Mouse (Mus musculus) spleen, adult 18-20 months (tissue): ENCODE data around the gene Prpf3.
A peak's percentile ranks its signal among the peaks of the same experiment; 100 is the strongest.
"Not testable (repeated sequence)": the region's sequence is repeated elsewhere in the genome, so short reads cannot be mapped to it uniquely, and the experiment has no call there.

Experiments used
- DNase-seq, 2 experiments: peaks; one replicate each; pipeline ENCODE4 v3.0.0; 2022; ENCODE audit warnings: mixed read lengths in 2 of 2

The Prpf3 gene

DNA sequence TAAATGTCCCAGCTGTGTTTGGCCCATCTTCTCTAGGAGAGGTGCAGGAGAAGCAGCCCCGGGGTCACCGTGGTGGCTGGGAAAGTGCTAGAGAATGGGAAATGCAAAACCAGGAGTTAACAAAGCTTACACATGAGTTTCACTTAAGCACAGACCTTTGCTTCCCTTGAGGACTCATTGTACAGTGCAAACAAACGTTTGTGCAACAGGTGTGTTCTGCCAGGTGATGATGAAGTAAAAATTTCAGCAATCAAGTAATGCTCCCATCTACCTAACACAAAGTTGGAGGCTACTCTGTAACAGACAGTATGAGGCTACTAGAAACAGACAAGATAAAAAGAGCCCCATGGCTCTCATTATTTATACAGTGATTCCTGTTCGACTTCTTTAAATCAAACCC lies 23.4 kb upstream of the Prpf3 start:
- DNase-seq, result no peak

DNA sequence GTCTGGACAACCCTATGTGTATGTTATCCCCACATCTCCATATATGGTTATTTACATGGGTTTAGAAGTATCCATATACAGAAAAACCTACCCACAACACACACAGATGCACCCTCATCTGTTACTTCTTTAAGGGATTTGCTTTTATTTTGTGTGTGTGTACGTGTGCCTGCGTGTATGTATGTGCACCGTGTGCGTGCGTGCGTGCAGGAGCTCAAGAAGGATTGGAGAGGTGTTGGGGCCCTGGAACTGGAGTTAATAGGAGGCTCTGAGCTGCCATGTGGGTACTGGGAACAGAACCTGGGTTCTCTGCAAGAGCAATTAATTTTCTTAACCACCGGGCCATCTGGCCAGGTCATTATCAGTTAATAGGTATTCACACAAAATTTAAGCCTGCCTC lies 16.4 kb upstream of the Prpf3 start:
- no peak for DNase-seq

DNA sequence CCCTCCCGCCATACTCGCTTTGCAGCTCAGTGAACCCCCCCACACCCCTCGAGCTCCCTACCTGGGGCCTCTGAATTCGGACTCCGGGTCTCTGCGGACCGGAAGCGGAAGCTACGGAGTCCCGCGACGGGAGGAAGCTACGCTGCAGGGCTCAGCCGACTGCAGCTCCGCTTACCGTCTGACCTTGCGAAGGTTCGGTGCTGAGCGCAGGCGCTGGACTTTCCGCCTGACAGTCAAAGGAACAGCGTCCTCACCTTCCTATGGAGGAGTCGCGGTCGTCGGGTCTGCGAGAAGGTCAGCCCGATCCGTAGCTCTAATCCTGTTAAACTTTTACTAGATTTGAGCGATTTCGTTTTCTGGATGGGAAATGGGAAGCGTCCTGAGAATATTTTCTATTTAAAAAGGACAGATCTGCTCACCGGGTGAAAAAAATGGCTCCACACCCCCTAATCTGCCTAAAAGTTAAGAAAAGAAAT lies 15.7 kb upstream of the Prpf3 start, which contains the start of gene Mrps21:
Gene Mrps21 (minus strand): TSS at position 128 of the 476 bp plus-strand sequence.
- DNase-seq, result peak; percentile 75

DNA sequence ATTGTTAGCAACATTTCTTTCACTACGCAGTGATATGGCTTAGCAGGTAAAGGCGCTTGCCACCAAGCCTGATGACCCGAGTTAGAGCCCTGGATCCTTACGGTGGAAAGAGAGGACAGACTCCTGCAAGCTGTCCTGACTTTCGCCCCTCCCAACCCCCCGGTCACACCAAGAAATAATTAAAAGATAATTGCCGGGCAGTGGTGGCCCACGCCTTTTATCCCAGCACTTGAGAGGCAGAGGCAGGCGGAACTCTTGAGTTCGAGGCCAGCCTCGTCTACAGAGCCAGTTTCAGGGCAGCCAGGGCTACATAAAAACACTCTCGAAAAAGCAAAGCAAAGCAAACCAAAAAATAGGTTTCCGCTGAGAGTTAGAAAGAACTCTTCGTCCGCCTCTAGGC lies 15.3 kb upstream of the Prpf3 start:
- DNase-seq, result no peak

DNA sequence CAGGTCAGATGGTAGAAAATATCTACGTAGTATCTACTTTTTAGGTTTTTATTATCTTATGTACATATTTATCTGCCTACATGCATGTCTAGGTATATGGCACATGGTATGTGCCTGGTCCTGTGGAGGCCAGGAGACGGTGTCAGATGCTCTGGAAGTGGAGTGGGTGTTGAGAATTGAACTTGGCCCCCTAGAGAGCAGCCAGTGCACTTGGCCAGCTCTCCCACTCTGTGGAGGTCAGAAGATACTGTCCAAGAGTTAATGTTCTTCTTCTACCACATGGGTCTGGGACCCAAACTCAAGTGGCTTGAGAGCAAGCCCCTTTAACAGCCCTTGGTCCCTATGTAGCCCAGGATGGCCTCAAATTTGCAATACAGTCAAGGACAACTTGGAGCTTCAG lies 11.7 kb upstream of the Prpf3 start:
- DNase-seq, result no peak

DNA sequence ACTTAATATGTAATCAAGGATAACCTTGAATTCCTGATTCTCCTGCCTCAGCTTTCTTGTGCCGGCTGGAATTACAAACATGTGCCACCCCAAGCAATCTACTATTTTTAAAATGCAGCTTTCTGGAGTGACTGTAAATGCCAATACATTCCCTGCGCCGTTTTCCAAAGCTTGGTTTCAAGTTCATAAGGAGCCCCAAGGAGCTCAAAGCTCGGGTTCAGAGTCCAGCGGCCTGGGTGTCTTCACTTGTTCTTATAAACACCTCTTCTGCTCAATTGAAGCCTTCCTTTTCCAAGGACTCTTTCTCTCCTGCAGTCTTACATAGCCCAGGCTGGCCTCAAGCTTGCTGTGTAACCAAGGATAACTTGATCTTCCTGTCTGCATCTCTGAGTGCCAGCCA lies 10.4 kb upstream of the Prpf3 start:
- no peak for DNase-seq

- DNase-seq, result no peak
Observed at GRCm38 (mm10) chr3:95865571-95865970, 9.9 kb upstream of the Prpf3 start.

DNA sequence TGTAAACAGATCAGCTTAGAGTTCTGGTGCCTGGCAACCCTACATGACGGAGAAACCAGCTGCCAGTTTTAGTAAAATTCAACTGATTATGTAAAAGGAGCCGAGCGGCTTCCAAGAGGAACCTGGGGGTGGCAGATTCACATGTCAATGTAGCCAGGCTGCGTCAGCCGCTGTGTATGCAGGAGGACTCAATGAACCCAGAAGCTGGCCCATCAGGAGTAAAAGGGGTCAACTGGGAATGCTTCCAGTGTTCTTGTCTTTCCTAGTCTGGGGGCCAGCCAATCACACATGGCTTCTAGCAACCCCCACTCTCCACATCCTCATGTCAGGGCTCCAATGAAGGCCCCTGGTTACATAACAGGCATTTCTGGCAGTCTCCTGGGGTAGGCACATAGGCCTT lies 9.4 kb upstream of the Prpf3 start:
- DNase-seq, result no peak

- DNase-seq, result no peak
Observed at GRCm38 (mm10) chr3:95863578-95863977, 7.9 kb upstream of the Prpf3 start.

DNA sequence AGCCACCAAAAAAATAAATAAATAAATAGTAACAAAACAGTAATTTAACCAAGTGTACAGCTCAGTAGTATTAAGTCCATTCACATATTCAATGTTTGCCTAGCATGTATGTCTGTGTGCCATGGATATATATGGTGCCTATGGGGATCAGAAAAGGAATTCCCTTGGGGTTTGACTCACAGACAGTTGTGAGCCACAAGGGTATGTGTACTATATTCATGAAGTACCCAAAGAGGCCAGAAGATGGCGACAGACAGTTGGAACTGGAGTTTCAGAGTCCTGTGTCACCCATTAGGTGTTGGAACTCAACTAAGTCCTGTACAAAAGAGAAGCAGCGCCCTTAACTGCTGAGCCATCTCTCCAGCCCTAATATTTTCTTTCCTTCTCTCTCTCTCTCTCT lies 6.1 kb upstream of the Prpf3 start:
- peak in 1 of 2 experiments; percentile 55 for DNase-seq

- DNase-seq, result peak in 1 of 2 experiments; percentile 21
Observed at GRCm38 (mm10) chr3:95861216-95861615, 5.5 kb upstream of the Prpf3 start.

- no peak for DNase-seq
Observed at GRCm38 (mm10) chr3:95860323-95860722, 4.6 kb upstream of the Prpf3 start.

GRCm38 (mm10) chr3:95858278-95858677 lies 2.6 kb upstream of the Prpf3 start:
- not testable (repeated sequence) for DNase-seq

DNA sequence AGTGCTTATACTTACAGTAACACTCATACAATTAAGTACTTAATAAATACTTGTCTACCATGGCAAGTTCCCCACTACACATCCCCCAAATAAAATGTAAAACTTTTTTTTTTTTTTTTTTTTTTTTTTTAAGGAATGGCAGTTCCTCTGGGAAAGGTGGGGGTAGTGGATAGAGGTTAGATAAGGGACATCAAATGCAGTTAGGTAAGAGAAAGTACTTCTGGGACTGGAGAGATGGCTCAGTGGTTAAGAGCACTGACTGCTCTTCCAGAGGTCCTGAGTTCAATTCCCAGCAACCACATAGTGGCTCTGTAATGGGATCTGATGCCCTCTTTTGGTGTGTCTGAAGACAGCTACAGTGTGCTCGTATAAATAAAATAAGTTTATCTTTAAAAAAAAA lies 1.4 kb upstream of the Prpf3 start:
- not testable (repeated sequence) for DNase-seq

- DNase-seq, result no peak
Observed at GRCm38 (mm10) chr3:95856115-95856514, 430 bp upstream of the Prpf3 start.

- DNase-seq, result no peak
Observed at GRCm38 (mm10) chr3:95851317-95851716, 4.4 kb downstream of the Prpf3 start.

DNA sequence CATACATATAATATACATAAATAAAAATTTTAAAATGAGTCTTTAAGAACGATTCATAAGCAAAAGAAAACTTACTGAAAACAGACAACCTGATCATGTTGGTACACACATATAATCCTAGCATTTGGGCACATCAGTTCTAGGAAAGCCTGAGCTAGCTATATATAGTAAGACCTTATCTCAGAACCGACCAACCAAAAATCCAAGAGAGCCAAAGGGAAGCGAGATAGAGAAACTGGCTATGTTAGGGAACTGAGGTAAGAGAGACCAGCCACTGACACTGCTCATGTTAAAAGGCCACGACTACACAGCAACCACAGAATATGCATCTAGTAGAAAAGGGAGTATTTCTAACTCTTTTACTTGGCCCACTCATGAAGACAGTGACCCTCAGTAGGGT lies 5.1 kb downstream of the Prpf3 start:
- no peak for DNase-seq

- no peak for DNase-seq
Observed at GRCm38 (mm10) chr3:95842503-95843214, 13.0 kb downstream of the Prpf3 start.

DNA sequence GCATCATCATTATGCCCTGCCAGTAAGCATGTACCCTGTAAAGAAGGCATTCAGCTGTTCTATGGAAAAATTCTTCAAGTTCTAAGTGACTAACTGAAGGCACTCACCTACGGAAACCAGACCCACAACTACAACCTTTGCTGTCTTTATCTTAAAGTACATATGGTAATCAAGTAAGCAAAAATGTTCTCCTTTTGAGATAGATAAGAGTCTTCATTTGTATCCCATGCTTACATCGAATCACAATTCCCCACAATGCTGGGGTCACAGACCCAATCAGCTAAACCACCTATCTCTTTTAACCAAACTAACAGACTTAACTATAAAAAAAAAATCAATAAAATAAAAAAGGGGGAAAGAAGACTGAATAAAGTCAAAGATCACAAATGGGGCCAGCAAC lies 16.4 kb downstream of the Prpf3 start:
- DNase-seq, result no peak

DNA sequence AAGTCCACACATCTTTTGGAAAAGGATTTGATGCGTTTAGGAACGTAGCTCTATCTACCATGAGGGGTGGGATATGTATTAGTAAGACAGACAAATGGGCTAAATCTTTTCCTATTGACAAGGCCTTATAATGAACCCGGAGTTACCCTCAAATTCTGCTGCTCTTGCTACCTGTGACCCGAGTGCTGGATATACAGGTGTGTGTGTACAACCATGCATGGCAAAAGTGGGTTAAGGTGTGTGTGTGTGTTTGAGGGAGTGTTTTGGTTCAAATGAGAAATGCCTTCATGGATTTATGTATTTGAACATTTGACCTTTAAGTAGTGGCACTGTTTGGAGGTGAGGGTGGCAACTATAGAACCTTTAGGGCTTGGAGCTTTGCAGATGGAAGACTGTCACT lies 26.6 kb downstream of the Prpf3 start:
- DNase-seq, result no peak

- DNase-seq, result no peak
Observed at GRCm38 (mm10) chr3:95826275-95826674, 29.4 kb downstream of the Prpf3 start.

DNA sequence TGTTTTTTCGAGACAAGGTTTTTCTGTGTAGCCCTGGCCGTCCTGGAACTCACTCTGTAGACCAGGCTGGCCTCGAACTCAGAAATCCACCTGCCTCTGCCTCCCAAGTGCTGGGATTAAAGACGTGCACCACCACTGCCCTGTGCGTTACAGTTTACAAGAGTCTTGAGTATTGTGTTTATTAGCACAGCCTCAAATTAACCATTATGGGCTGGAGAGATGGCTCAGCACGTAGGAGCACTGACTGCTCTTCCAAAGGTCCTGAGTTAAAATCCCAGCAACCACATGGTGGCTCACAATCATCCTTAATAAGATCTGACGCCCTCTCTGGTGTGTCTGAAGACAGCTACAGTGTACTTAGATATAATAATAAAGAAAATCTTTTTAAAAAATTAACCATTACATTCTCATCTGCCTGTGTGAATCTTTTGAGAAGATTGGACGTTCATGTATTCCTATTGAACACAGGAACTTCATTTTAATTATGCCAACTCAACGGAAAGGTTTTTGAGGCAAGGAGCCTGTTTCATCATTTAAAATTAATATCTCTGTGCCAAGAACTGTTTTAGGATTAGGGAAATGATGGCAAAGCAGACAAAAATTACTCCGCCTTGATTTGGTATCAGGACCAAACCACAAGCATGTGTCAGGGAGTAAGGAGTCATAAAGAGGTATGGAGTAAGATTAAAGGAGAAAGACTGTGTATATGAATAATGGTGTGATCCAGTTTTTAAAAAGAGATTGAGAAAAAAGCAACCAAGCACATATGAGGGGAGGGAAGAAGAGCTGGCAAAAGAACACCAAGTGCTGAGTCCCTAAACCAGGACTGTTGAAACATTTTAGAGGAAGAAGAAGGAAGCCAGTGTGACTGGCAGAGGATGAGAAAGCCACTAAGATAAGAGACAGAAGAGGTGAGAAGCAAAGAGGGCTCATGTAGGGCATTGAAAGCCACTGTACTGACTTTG lies 35.4 kb downstream of the Prpf3 start:
- peak in 1 of 2 experiments; percentile 9 for DNase-seq

GRCm38 (mm10) chr3:95819351-95819985 lies 36.2 kb downstream of the Prpf3 start:
- DNase-seq, result peak; percentile 100
